Mouse (Mus musculus): ENCODE measurements around the gene Rsu1.
"Not testable (repeated sequence)": the region's sequence is repeated elsewhere in the genome, so short reads cannot be mapped to it uniquely, and the experiment has no call there.

The Rsu1 gene

GRCm38 (mm10) chr2:13226031-13226430 lies 45.2 kb downstream of the Rsu1 start:
- no peak for DNase-seq (ENCODE audit: low read depth, low spot score)

GRCm38 (mm10) chr2:13224546-13224945 lies 46.7 kb downstream of the Rsu1 start:
- no peak for DNase-seq (ENCODE audit: low read depth, low spot score)

- no peak for DNase-seq (ENCODE audit: low read depth, low spot score)
Measured at GRCm38 (mm10) chr2:13223451-13223850, 47.8 kb downstream of the Rsu1 start.

GRCm38 (mm10) chr2:13220141-13220540 lies 51.1 kb downstream of the Rsu1 start:
- DNase-seq (ENCODE audit: low read depth, low spot score): no peak

- DNase-seq (ENCODE audit: low read depth, low spot score): no peak
Measured at GRCm38 (mm10) chr2:13218112-13218511, 53.1 kb downstream of the Rsu1 start.

GRCm38 (mm10) chr2:13206825-13207224 lies 64.4 kb downstream of the Rsu1 start:
- no peak for DNase-seq (ENCODE audit: low read depth, low spot score)

- DNase-seq (ENCODE audit: low read depth, low spot score): no peak
Measured at GRCm38 (mm10) chr2:13206367-13206766, 64.8 kb downstream of the Rsu1 start.

- DNase-seq (ENCODE audit: low read depth, low spot score): peak; percentile 34
Measured at GRCm38 (mm10) chr2:13202805-13203475, 68.3 kb downstream of the Rsu1 start.

GRCm38 (mm10) chr2:13199713-13200112 lies 71.5 kb downstream of the Rsu1 start:
- DNase-seq (ENCODE audit: low read depth, low spot score): no peak

- no peak for DNase-seq (ENCODE audit: low read depth, low spot score)
Measured at GRCm38 (mm10) chr2:13199033-13199432, 72.2 kb downstream of the Rsu1 start.

GRCm38 (mm10) chr2:13195540-13195939 lies 75.7 kb downstream of the Rsu1 start:
- DNase-seq (ENCODE audit: low read depth, low spot score): no peak

GRCm38 (mm10) chr2:13192157-13192556 lies 79.1 kb downstream of the Rsu1 start:
- no peak for DNase-seq (ENCODE audit: low read depth, low spot score)

GRCm38 (mm10) chr2:13190767-13191166 lies 80.4 kb downstream of the Rsu1 start:
- no peak for DNase-seq (ENCODE audit: low read depth, low spot score)

GRCm38 (mm10) chr2:13188831-13189495 lies 82.3 kb downstream of the Rsu1 start:
- DNase-seq (ENCODE audit: low read depth, low spot score): no peak

- DNase-seq (ENCODE audit: low read depth, low spot score): no peak
Measured at GRCm38 (mm10) chr2:13183124-13183523, 88.1 kb downstream of the Rsu1 start.

GRCm38 (mm10) chr2:13181899-13182298 lies 89.3 kb downstream of the Rsu1 start:
- DNase-seq (ENCODE audit: low read depth, low spot score): not testable (repeated sequence)

GRCm38 (mm10) chr2:13177698-13178395 lies 93.4 kb downstream of the Rsu1 start:
- no peak for DNase-seq (ENCODE audit: low read depth, low spot score)

- peak; percentile 32 for DNase-seq (ENCODE audit: low read depth, low spot score)
Measured at GRCm38 (mm10) chr2:13176304-13176620, 95.0 kb downstream of the Rsu1 start.

- DNase-seq (ENCODE audit: low read depth, low spot score): peak; percentile 71
Measured at GRCm38 (mm10) chr2:13175536-13176303, 95.5 kb downstream of the Rsu1 start.

GRCm38 (mm10) chr2:13174461-13174860 lies 96.8 kb downstream of the Rsu1 start:
- no peak for DNase-seq (ENCODE audit: low read depth, low spot score)

- DNase-seq (ENCODE audit: low read depth, low spot score): no peak
Measured at GRCm38 (mm10) chr2:13170651-13171050, 100.6 kb downstream of the Rsu1 start.

- no peak for DNase-seq (ENCODE audit: low read depth, low spot score)
Measured at GRCm38 (mm10) chr2:13169962-13170361, 101.3 kb downstream of the Rsu1 start.

Measured in mesoderm, embryonic 11.5 days (tissue).